Mouse (Mus musculus) right cerebral cortex, postnatal 4 days (tissue): Measurements from ENCODE around the gene Axdnd1.
"Not testable (repeated sequence)": the region's sequence is repeated elsewhere in the genome, so short reads cannot be mapped to it uniquely, and the experiment has no call there.

Experiments used
- DNase-seq: peaks from one replicate; pipeline ENCODE4 v3.0.0-alpha.2; 2022

Gene Axdnd1

DNA sequence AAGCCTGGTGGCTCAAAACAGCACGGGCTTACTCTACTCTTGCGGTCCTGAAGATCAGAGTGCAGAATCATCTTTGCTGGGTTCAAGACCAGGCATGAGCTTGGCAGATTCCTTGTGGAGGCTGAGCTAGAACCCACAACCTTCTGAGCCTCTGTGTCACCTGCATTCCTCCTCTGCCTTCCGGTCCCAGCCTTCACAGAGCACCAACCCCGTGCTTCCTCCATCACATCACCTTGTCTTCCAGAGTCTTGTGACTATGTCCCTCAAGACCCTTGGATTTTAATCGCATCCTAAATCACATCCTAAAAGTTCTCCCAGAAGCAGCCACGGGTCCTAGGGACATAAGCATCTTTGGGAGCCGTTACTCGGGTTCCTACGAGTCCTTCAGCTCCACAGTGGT, 97.8 kb downstream of the Axdnd1 start:
- no peak for DNase-seq

DNA sequence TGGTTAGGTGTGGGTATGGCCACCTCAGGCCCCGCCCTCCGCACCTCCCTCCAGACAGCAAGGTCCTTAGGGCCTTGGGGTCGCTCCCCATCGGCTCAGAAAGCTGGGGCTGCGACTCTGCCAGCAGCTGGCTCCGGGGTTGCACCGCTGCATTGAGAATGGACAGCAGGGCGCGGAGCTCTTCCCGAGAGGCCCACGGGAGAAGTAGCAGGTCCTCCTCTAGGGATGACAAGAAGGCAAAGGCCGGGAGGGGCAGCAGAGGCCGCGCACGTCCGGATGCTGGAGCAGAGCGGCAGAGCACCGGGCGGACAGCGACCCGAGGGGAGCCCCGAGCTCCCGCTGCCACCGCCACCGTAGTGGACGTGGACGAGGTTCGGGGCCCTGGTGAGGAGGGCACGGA, 110.3 kb downstream of the Axdnd1 start, which contains the start of gene Nphs2:
Gene Nphs2 (plus strand): TSS at position 98 of the 400 bp plus-strand sequence.
- DNase-seq, result no peak

DNA sequence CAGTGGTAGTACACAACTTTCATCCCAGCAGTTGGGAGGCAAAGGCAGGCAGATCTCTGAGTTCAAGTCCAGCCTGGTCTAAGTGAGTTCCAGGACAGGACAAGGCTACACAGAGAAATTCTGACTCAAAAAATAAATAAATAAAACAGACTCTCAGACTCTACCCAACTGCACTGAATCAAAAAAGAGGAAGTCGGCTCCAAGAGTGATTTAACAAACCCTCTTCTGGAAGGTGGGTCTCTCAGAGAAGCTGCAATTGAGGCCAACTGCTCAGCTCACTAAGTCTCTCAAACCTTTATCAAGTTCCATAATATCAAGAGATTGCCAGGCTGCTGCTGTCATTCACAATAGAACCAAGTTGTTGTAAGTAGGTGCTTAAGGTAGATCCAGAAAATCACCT, 112.4 kb downstream of the Axdnd1 start:
- no peak for DNase-seq

DNA sequence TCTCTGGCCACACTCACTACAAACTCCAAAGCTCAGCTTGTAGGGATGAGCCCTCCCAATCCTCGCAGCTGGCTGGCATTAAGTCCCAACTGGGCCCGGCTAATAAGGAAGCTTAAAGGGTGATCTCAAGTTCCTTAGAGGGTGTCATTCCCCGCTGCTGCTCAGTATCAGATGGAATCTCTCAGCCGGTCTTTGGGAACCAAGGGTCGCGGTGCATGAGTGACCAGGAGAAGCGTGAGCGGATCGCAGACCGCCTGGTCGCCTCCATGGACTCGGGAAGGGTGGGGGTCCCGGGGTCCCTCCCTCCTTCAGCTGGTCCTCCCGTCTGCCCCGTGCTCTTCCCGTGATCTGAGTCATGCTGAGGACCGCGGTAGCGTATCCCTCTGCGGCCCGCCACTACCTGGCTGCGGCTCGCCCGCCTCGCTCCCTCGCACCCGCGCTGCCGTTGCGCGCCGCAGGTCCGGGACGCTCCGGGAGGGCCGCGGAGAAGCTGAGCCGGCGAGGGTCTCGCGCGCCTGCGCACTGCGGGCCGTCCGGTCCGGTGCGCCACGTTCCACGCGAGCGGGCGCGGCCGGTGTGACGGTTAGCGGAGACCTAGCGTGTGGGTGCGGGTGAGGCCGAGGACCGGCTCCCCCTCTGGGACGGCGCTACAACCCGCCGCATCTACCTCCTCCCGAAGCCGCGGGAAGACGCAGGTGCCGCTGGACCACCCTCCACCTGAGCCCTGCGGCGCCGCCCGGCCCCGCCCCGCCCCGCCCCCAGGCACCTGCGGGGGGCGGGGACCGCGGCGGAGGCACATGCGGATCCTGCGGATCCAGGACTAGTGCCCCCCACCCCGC, 117.8 kb downstream of the Axdnd1 start, which contains the start of gene Tdrd5:
Gene Tdrd5 (minus strand): TSS at position 754 of the 839 bp plus-strand sequence.
- DNase-seq, result peak; percentile 73

DNA sequence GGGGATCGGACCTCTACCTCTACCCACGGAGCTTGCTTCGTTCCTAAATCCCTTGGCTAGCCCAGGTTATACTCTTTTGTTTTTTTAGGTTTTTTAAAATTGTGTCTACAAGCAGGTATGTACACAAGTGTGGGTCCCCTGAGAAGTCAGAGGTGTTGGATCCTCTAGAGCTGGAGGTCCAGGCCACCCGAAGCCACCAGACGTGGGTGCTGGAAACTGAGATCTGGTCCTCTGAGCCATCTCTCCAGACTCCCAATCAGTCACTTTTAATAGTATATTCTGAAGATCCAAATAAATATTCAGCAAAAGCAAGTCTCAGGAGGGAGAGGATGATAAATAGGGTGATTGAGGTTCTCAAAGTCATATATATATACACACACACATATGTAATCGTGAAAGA, 130.9 kb downstream of the Axdnd1 start:
- DNase-seq, result no peak

DNA sequence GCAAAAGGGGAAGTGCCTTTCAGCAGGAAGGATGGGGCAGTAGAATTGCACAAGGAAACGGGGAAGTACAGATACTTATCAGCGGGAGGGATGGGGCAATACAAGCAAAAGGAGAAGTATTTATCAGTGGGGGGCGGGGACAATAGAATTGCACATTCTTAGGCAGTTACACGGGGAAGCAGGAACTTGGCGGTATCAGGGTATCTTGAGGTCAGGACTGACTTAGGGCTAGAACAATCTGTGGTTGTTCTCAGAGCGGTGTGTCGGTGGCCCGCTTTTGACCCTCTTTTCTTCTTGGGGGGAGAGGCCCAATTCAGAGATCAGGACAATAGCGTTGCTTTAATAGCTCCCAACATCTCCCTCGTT, 131.8 kb downstream of the Axdnd1 start:
- DNase-seq, result not testable (repeated sequence)

DNA sequence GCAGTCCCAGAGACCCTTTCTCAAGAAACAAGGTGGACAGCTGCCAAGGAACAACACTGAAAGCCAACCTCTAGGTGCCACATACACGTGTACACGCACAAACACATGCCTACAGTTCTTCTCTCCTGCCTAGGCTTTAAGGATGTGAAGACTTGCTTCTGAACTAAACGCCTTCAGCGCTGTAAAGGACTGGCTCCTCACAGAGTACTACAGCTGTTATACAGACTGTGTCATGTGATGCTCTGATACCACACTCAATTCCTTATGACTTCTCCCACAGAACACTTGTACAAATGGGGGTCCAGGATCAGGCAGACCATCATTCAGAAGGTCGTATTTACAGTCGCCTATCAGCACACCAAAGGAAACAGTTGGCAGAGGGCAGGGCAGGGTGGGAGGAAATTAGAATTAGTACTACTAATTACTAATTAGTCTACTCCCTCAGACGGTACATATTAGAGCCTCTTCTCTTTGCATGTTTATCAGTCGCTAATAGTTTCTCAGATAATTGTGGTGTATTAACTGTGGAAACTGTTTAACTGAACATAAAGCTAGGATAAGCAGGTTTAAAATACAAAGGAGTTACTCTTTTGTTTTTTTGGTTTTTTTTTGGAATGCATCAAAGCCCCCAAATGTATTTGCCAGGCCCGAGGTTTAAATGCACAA, 132.3 kb downstream of the Axdnd1 start:
- no peak for DNase-seq

DNA sequence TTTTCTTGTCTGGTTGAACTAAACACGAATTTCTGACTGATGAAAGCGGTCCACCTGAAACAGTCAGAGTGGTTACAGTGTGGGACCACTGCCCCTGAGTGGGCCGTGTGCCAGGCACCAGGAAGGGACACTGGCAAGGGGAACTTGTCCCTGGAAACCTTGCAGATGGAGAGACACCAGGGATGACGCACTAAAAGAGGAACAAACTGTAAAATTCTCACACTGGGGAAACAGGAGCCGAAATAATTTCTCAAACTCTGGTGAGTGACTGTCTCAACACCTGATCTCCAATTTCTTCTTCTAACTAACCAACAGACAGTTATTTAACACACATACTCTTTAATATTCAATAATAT, 135.4 kb downstream of the Axdnd1 start:
- DNase-seq, result no peak

DNA sequence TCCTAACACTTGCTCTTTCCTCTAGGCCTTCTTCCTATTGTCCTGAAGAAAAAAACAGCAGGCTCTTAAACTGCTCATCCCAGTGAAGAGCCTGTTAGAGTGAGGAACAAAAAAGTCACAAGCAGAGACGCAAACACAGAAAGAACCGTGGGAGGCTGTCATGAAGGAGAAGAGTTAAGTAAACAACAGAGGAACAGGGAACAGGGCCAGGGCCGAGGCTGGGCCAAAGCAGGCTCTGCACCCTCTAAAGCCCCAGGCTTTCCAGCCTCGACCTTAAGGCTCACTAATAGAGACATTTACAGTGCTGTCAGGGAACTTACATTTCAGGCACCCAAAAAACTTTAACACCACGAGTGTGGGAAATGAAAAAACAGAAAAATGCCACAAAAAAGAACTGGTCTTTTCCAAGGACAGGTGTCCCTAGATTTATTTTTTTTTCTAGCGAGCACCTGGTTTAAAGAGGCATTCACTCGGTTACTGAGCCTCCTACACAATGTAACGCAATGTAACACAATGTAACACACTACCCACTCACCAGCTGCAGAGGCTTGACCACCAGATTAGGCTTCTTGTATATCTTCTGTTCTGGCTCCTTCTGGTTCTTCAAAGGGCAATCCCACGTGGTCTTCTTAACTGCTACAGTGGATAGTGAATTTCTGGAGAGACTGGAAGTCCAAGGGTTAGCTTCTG, 136.0 kb downstream of the Axdnd1 start:
- DNase-seq, result no peak

DNA sequence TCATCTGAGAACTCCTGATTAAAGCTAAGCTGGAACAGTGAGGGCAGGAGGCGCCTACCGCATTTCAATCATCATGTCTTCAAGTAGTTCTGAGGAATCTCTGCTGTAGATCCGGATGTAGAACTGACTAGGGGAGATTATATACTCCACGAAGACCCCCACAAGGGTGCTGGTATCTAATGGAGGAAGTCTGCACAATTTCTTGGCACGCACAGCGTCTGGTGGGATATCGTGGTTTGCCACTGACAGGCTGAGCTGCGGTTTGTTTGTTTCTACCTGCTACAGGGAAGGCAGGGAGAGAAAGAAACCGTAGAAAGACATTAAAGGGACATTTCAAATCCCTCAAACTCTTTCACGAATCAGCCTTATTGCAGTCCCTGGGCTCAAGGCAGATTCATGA, 136.8 kb downstream of the Axdnd1 start:
- no peak for DNase-seq

DNA sequence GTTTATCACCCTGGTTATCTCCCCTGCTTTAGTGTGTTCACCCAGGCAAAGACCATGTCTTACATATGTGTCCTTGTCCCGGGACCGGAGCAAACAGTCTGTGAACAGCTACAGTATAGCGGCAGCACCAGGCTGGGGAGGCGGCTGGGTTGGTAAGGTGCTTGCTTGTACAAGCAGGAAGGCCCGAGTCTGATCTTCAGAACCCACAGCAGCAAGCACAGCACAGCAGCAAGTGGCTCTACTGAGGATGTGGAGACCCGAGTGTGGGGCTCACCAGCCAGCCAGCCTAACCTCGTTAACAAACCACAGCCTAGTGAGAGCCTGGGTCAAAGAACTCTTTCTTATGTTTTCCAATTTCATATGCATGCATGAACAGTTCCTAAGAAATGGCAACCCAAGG, 140.8 kb downstream of the Axdnd1 start:
- no peak for DNase-seq

DNA sequence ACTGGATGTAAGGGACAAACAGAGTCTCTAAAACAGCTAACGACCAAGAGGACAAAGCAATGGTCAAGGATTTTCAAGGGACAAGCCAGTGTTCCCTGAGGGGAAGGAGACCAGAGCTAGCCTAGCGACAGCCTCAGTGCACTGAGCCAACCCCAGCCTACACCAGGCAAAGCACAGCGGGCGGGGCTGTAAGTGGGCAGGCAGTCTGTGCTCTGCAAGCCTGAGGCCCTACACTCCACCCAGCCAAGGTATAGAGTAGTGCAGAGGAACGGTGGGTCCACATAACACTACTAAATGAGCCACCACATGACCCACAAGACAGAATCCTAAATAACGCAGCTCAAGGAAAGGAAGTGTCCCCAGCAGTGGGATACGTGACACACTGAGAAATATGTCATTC, 147.3 kb downstream of the Axdnd1 start:
- DNase-seq, result no peak
